Mouse (Mus musculus): ENCODE results near the gene Prickle1. TPM values are rescaled to one million over a fixed set of nuclear protein-coding genes. Genes with fewer than 3 reads are reported as not detected.

Prickle1 gene
- polyA plus RNA-seq, 1 experiment from 2014 or later: 15.7 TPM

DNA sequence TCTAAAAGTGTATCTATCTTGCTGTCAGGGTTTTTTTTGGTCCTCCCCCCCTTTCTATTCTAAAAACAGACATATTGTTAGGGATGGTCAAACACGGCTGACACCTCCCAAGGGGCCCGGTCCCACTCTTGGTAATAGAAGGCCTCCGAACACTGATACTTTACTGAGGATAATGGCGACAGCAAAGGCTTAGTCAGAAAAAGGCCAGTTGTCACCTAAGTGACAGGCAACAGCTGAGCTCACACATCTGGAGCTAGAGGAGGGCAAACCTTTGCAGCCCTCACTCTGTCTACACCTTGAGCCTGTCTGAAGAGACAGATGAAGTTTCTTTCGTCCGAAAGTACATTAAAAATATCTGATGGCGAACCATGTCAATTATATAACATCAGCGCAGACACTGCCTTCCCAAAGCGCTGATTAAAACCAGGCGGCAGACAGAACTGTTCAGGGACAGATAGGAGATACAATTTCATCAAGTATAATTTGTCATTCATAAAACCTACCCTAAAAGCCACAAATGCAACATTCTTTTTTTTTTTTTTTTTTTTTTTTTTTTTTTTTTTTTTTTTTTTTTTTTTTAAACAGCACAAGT, 1.3 kb downstream of the Prickle1 start:
- no peaks in the 10 kb centered on the region for H3K27me3 ChIP-seq
- no peak for ATAC-seq
- no peak for TF ChIP-seq CTCF (IDR thresholded peaks at IDR 0.05)
- no peak for DNase-seq (ENCODE audit: low read depth, low spot score)
- in situ Hi-C loops (cut with MboI; ENCODE audit: low pct_unique_long_range_greater_than_20kb): no loop called here
- CTCF ChIA-PET: interaction anchor here (1.4 kb wide), 1 partner anchor 19 kb away, joined by 3 read pairs; no protein-coding TSS in a partner anchor
- POLR2A ChIA-PET: no interaction called here

DNA sequence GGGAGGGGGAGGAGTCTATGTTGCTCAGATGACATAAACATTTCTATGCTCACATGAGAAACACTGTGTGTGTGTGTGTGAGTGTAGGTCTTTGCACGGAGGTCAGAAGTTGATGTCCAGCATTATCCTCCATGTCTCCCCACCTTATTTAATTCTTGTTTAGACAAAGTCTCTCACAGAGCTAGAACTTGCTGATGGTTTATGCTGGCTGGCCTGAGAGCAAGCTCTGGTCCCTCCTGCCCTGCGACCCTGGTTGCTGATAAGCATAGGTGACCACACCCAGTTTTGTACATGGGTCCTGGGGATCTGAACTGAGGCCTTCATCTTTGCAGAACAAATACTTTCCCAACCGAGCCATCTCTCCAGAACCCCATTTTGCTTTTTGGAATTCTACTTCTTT, 3.1 kb downstream of the Prickle1 start:
- TF ChIP-seq CTCF (IDR thresholded peaks at IDR 0.05): no peak
- no peaks in the 10 kb centered on the region for H3K27me3 ChIP-seq
- in situ Hi-C loops (cut with MboI; ENCODE audit: low pct_unique_long_range_greater_than_20kb): no loop called here
- CTCF ChIA-PET: no interaction called here
- ATAC-seq (no peak), DNase-seq (ENCODE audit: low read depth, low spot score) (no peak)
- POLR2A ChIA-PET: interaction anchor here (0.6 kb wide), 1 partner anchor 58 kb away, joined by 3 read pairs; no protein-coding TSS in a partner anchor

DNA sequence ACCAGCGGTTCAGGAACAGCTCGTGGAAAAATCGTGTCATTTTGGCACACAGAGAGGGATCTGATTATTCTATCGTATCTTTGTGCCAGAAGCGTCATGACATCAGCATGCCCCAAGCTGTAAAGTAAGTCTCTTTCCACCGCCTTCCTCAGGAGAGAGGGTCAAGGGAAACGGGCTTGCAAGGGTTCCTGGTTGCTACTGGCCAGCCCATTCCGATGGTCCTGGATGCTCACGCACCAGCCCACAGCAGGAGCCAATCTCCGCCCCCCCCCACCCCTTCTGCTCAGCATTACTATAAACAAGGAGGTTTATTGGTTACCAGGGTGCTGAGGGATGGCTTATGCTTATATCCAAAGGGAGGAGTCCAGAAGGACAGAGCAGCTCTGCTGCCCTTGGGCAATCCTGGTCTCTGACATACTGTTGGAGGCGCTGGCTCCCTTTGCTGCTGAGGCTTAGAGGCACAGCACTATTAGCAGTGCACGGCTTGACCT, 3.8 kb downstream of the Prickle1 start:
- CTCF ChIA-PET: interaction anchor here (0.7 kb wide), 1 partner anchor 16 kb away, joined by 3 read pairs; no protein-coding TSS in a partner anchor
- in situ Hi-C loops (cut with MboI; ENCODE audit: low pct_unique_long_range_greater_than_20kb): no loop called here
- peak; percentile 36 for TF ChIP-seq CTCF (IDR thresholded peaks at IDR 0.05)
- DNase-seq (ENCODE audit: low read depth, low spot score) (no peak), ATAC-seq (no peak)
- no peaks in the 10 kb centered on the region for H3K27me3 ChIP-seq
- POLR2A ChIA-PET: no interaction called here

DNA sequence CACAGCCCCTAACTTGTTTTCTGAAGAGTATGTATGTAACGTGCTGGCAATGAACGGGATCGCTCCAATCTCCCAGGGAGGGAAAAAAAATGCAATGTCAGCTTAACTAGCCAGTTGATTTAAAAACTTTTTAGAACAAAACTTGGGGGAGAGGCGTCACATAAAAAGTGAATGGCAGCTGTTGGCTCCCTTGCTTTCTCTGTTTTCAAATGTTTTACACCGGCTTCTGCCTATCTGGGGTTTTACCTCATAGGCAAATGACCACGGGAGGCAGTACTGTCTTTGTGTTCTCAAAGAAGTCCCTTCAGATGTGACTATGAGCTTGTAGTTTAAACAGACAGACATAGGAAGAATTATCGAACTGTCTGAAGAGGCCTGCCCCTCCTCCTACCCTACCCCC, 4.3 kb downstream of the Prickle1 start:
- TF ChIP-seq CTCF (IDR thresholded peaks at IDR 0.05): no peak
- ChIA-PET CTCF (interaction anchor here (0.7 to 0.8 kb wide), 2 partner anchors 16 to 37 kb away, joined by 3 read pairs; no protein-coding TSS in a partner anchor), POLR2A (no interaction called here)
- DNase-seq (ENCODE audit: low read depth, low spot score) (no peak), ATAC-seq (no peak)
- no peaks in the 10 kb centered on the region for H3K27me3 ChIP-seq
- in situ Hi-C loops (cut with MboI; ENCODE audit: low pct_unique_long_range_greater_than_20kb): no loop called here

DNA sequence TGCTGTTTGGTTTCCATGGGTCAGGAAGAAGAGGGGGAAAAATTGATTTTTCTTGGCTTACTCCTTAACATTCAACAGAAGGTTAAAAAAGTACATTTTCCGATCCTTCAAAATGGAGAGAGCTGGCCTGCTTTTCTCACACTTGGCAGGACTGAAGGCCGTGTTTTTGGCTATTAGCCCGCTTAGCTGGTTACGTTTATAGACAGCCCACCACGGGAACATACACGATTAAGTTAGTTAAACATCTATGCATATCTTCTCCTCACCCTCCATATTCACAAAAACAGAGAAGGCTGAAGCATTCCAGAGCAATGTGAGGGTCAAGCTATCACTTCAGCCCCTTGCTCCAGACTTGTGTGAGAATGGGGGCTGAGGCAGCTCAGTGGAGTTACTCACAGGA, 7.3 kb downstream of the Prickle1 start:
- H3K27me3 ChIP-seq: no peaks in the 10 kb centered on the region
- POLR2A ChIA-PET: no interaction called here
- DNase-seq (ENCODE audit: low read depth, low spot score) (no peak), ATAC-seq (no peak)
- CTCF ChIA-PET: interaction anchor here (1.2 kb wide), 1 partner anchor 9 kb away, joined by 3 read pairs; no protein-coding TSS in a partner anchor
- TF ChIP-seq CTCF (IDR thresholded peaks at IDR 0.05): no peak
- in situ Hi-C loops (cut with MboI; ENCODE audit: low pct_unique_long_range_greater_than_20kb): no loop called here

DNA sequence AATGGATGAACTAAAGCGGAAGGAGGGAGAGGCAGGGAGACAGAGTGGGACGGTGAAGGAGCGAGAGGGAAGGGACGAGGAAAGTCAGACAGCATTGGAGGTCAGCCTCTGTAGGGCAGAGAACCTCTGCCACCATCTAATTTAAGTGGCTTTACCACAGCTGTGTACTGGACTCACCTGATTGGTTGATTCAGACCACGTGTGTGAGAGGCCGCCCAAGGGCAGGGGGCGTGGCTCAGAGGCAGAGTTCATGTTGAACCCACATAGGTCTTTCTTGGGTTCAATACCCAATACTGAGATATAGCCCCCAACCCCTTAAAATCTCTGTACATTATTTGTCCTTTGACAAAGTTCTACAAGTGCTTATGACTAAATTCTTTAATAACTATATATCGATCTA, 8.0 kb downstream of the Prickle1 start:
- CTCF ChIA-PET: interaction anchor here (1.0 to 1.2 kb wide), 2 partner anchors 10 to 11 kb away, joined by 3 read pairs; no protein-coding TSS in a partner anchor
- TF ChIP-seq CTCF (IDR thresholded peaks at IDR 0.05): no peak
- in situ Hi-C loops (cut with MboI; ENCODE audit: low pct_unique_long_range_greater_than_20kb): no loop called here
- no peak for ATAC-seq
- POLR2A ChIA-PET: no interaction called here
- DNase-seq (ENCODE audit: low read depth, low spot score): no peak
- H3K27me3 ChIP-seq: no peaks in the 10 kb centered on the region

DNA sequence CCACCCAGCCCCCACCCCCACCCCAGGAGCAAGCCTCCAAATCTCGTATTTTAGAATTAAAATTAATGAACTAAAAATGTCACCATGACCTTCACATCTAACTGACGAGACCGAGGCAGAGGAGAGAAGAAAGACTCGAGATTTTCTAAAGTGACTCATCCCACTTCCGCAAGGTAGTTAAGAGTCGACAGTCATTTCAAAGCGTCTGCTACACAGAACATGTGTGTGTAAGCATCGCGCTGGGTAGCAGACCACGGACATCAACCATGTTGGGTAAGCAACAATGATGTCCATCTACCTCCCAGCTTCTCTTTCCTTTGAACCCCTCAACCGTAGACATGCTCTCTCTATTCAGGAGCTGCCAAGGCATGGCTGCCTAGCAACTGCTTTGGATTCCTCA, 12.6 kb downstream of the Prickle1 start:
- no peak for DNase-seq (ENCODE audit: low read depth, low spot score)
- no peak for ATAC-seq
- POLR2A ChIA-PET: interaction anchor here (1.0 kb wide), 1 partner anchor 12 kb away, joined by 3 read pairs; the partner anchor contains the start of gene Prickle1
- TF ChIP-seq CTCF (IDR thresholded peaks at IDR 0.05): no peak
- CTCF ChIA-PET: interaction anchor here (0.7 kb wide), 1 partner anchor 127 kb away, joined by 3 read pairs; no protein-coding TSS in a partner anchor
- in situ Hi-C loops (cut with MboI; ENCODE audit: low pct_unique_long_range_greater_than_20kb): loop anchor here (5.0 kb wide), 1 partner anchor 129 kb away; no protein-coding TSS in a partner anchor
- no peaks in the 10 kb centered on the region for H3K27me3 ChIP-seq

DNA sequence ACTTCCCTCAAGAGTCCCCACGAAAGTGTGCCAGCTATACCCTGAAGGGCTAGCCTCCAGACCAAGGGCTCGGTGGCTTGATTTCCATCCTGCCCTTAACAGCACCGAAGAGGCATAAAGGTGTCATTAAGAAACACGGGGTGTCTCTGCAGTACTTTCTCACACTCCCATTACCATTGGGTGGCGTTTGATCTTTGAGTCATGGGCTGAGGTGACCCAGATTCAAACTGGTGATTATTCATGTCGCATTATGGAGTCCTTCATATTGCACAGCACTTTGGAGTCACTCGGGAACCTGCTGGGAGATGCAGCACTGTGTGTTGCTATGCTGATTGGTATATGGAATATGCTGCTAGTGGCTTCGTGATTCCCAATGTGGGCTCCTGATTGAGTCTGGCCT, 14.0 kb downstream of the Prickle1 start:
- in situ Hi-C loops (cut with MboI; ENCODE audit: low pct_unique_long_range_greater_than_20kb): loop anchor here (5.0 kb wide), 1 partner anchor 131 kb away; no protein-coding TSS in a partner anchor
- POLR2A ChIA-PET: no interaction called here
- DNase-seq (ENCODE audit: low read depth, low spot score): no peak
- ATAC-seq: no peak
- no peak for TF ChIP-seq CTCF (IDR thresholded peaks at IDR 0.05)
- no peaks in the 10 kb centered on the region for H3K27me3 ChIP-seq
- CTCF ChIA-PET: no interaction called here

DNA sequence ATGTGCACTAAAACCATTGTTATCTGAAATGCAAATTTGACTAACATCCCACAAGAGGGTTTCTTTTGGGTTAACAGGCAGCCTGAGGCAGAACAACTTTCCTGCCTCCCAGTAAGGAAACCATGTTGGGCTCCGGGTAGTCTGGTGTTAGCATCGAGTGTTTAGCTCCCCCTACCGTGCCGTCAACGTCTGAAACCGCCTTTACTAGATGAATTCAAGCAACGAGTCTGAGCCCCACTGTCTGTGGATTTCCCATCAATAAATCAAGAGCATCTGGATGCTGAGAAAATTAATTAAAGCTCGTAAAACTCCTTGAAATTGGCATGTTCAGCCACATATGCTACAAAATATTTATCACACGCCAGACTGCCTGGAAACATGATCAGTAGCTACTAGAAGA, 15.8 kb downstream of the Prickle1 start:
- peak; percentile 13 for TF ChIP-seq CTCF (IDR thresholded peaks at IDR 0.05)
- no peaks in the 10 kb centered on the region for H3K27me3 ChIP-seq
- POLR2A ChIA-PET: interaction anchor here (1.0 kb wide), 1 partner anchor 180 kb away, joined by 3 read pairs; no protein-coding TSS in a partner anchor
- ATAC-seq: no peak
- in situ Hi-C loops (cut with MboI; ENCODE audit: low pct_unique_long_range_greater_than_20kb): loop anchor here (5.0 to 10.0 kb wide), 3 partner anchors 132 to 632 kb away; no protein-coding TSS in a partner anchor
- no peak for DNase-seq (ENCODE audit: low read depth, low spot score)
- CTCF ChIA-PET: interaction anchor here (1.1 to 1.5 kb wide), 3 partner anchors 71 to 633 kb away, joined by 3 read pairs; no protein-coding TSS in a partner anchor

DNA sequence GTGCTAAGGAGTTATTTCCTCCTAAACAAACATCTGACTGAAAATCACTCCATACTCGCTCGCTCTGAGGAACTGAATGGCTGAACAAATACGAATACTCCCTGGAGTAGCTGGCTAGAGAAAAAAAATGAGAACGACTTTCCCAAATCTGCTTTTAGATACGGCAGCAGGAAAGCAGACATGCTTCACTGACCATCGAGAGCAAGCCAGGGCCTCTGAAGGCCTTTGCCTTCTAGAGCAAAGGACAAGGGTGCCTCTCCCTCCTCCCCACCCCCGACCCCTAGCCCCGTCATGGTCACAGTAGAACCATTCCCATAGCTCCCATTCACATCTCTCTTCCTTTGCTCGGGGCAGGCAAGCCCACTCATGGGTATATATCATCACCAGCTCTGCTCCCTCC, 16.6 kb downstream of the Prickle1 start:
- ChIA-PET CTCF (interaction anchor here (0.8 to 1.3 kb wide), 3 partner anchors 11 to 491 kb away, joined by 3 read pairs; no protein-coding TSS in a partner anchor), POLR2A (no interaction called here)
- no peaks in the 10 kb centered on the region for H3K27me3 ChIP-seq
- no peak for DNase-seq (ENCODE audit: low read depth, low spot score)
- in situ Hi-C loops (cut with MboI; ENCODE audit: low pct_unique_long_range_greater_than_20kb): loop anchor here (5.0 to 10.0 kb wide), 2 partner anchors 314 to 633 kb away; no protein-coding TSS in a partner anchor
- TF ChIP-seq CTCF (IDR thresholded peaks at IDR 0.05): no peak
- ATAC-seq: no peak

DNA sequence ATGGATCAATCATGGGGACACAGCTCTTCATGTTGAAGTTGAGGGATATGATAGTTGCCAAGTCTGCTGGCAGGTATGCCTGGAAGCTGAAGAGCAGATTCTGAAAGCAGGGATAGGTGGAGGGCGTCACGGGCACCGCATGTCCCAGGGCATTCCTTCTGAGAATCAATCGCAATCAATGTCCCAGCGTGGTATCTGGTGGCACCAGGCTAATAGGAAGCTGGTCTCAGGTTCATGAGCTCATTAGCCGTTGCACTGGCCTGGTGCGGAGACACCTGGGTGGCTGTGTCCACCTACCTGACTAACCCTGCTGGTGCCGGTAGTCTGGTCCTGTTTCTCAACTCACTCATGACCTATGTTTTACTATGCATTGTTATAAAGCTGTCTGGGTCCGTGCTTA, 19.3 kb downstream of the Prickle1 start:
- no peak for DNase-seq (ENCODE audit: low read depth, low spot score)
- in situ Hi-C loops (cut with MboI; ENCODE audit: low pct_unique_long_range_greater_than_20kb): loop anchor here (5.0 to 10.0 kb wide), 2 partner anchors 312 to 636 kb away; no protein-coding TSS in a partner anchor
- ChIA-PET CTCF (interaction anchor here (0.9 to 2.4 kb wide), 12 partner anchors 9 to 637 kb away, joined by 3 to 7 read pairs (median 4); no protein-coding TSS in a partner anchor), POLR2A (interaction anchor here (0.8 kb wide), 1 partner anchor 121 kb away, joined by 3 read pairs; no protein-coding TSS in a partner anchor)
- H3K27me3 ChIP-seq: no peaks in the 10 kb centered on the region
- no peak for TF ChIP-seq CTCF (IDR thresholded peaks at IDR 0.05)
- no peak for ATAC-seq

All from Patski (cell line).